Mouse (Mus musculus): ENCODE measurements around the gene Ptpn11. TPM values are rescaled to one million over a fixed set of nuclear protein-coding genes. Genes with fewer than 3 reads are reported as not detected.

Gene Ptpn11
- total RNA-seq, 2 experiments from 2014 or later: 175 to 181 TPM

- intact Hi-C loops (cut with DNase I): no loop called here
- DNase-seq (ENCODE audit: low spot score): no peak
Observed at GRCm38 (mm10) chr5:121142431-121143119, 48.6 kb downstream of the Ptpn11 start.

GRCm38 (mm10) chr5:121140276-121140675 is 50.9 kb downstream of the Ptpn11 start:
- peak; percentile 5 for DNase-seq (ENCODE audit: low spot score)
- intact Hi-C loops (cut with DNase I): no loop called here

DNA sequence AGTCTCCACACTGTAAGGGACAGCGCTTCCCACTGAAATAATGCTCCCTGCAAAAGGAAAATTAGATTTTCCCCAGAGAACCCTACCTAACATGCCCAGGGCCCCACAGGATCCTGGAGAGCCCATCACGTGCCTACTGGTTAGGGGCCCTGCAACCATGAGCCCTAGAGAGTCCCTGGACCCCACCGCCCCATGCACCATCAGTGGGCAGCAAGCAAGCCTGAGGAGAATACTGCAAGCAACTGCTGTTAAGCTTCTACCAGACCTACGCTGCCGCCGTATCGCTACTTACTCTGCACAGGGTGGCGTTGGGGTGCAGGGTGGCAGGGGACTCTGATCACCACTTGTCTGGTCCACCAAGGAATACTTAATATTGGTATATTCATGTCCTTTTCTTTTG is 54.1 kb downstream of the Ptpn11 start:
- intact Hi-C loops (cut with DNase I): loop anchor here (10.0 kb wide), 1 partner anchor 182 kb away; no protein-coding TSS in a partner anchor
- no peak for DNase-seq (ENCODE audit: low spot score)

GRCm38 (mm10) chr5:121131801-121132200 is 59.4 kb downstream of the Ptpn11 start:
- intact Hi-C loops (cut with DNase I): loop anchor here (10.0 kb wide), 1 partner anchor 177 kb away; no protein-coding TSS in a partner anchor

GRCm38 (mm10) chr5:121129254-121129653 is 61.9 kb downstream of the Ptpn11 start:
- no peak for DNase-seq (ENCODE audit: low spot score)
- intact Hi-C loops (cut with DNase I): no loop called here

More at GRCm38 (mm10) chr5:121131801-121132200, 59.4 kb downstream of the Ptpn11 start:
- DNase-seq (ENCODE audit: low spot score): no peak

DNA sequence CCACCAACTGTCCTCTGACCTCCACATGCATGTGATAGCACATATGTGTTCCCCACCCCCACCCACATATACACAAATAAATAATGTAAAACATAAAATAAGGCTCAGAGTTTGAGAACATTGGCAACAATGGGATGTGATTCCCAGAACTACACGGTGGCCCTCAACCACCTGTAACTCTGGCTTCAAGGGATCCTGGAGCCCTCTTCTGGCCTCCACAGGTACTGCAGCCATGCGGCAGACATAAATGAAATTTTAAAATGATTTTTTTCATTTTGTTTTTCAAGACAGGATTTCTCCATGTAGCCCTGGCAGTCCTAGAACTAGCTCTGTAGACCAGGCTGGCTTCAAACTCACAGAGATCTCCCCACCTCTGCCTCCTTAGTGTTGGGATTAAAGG is 65.1 kb downstream of the Ptpn11 start:
- intact Hi-C loops (cut with DNase I): no loop called here
- DNase-seq (ENCODE audit: low spot score): no peak

DNA sequence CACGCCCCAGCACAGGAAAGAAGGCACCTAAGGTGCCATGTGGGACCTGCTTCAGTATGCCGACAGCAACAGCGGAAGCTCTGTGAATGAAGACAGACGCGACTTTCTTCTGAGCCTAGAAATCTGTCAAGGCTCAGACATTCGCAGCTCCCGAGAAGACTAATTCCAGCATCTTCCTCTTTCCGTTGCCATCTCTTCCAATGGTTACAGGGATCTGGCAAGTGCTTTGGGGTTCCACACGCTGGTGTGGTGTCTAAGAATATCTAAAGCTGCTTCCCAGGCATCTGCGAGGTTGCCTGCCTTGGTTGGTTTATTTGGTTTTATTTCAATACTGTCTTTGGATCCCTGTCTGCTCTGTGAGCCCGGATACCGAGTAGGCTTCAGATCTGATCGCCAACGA is 65.6 kb downstream of the Ptpn11 start:
- DNase-seq (ENCODE audit: low spot score): no peak
- intact Hi-C loops (cut with DNase I): no loop called here

DNA sequence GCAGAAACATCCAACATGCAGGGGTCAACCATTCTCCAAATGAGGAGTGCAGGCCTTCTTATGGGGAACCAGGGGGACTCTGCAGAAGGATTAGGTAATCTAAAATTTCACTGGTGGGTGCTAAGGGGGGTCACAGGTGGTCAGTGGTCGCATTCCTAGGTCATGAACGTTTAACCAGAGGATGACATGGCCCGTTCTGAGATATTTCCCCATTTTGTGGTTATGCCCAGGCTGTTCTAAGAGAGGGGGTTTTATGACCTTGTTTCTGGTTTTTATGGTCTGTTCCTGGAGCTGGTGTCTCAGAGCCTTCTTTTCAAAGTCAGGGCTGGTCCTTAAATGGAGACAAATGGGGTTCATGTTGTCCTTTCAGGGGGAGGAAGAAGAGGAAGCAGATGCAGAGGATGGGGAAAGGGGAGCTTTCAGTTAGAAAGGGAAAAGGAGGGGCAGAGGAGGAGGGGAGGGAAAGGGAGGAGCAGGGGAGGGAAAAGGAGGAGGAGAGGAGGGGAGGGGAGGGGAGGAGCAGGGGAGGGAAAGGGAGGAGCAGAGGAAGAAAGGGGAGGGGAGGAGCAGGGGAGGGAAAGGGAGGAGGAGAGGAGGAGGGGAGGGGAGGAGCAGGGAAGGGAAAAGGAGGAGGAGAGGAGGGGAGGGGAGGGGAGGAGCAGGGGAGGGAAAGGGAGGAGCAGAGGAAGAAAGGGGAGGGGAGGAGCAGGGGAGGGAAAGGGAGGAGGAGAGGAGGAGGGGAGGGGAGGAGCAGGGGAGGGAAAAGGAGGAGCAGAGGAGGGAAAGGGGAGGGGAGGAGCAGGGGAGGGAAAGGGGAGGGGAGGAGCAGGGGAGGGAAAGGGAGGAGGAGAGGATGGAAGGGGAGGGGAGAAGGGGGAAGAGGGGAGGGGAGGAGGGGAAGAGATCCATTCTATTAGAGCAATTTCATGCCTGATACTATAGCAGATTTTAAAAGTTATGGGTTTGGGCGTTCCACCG is 66.7 kb downstream of the Ptpn11 start:
- intact Hi-C loops (cut with DNase I): no loop called here
- no peak for DNase-seq (ENCODE audit: low spot score)

GRCm38 (mm10) chr5:121123399-121123798 is 67.8 kb downstream of the Ptpn11 start:
- DNase-seq (ENCODE audit: low spot score): no peak
- intact Hi-C loops (cut with DNase I): no loop called here

DNA sequence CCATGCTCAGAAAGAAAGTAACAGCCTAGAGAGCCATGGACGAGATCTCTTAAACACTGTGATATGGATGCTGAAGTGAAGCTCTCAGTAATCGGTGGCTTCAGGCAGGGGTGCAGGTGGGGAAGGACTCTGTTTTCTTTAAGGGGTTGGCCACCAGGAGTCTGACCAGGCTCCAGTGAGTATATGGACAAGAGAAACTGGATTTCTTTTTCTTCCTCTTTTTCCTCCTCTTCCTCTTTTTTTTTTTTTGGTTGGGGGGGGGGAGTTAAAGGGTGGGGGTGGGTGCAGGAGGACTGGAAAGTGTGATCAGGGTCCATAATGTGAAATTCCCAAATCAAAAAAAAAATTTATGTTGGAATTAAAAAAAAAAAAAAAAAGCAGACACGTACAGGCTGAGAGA is 68.6 kb downstream of the Ptpn11 start:
- intact Hi-C loops (cut with DNase I): no loop called here
- DNase-seq (ENCODE audit: low spot score): no peak

GRCm38 (mm10) chr5:121122036-121122435 is 69.2 kb downstream of the Ptpn11 start:
- intact Hi-C loops (cut with DNase I): no loop called here
- DNase-seq (ENCODE audit: low spot score): no peak

DNA sequence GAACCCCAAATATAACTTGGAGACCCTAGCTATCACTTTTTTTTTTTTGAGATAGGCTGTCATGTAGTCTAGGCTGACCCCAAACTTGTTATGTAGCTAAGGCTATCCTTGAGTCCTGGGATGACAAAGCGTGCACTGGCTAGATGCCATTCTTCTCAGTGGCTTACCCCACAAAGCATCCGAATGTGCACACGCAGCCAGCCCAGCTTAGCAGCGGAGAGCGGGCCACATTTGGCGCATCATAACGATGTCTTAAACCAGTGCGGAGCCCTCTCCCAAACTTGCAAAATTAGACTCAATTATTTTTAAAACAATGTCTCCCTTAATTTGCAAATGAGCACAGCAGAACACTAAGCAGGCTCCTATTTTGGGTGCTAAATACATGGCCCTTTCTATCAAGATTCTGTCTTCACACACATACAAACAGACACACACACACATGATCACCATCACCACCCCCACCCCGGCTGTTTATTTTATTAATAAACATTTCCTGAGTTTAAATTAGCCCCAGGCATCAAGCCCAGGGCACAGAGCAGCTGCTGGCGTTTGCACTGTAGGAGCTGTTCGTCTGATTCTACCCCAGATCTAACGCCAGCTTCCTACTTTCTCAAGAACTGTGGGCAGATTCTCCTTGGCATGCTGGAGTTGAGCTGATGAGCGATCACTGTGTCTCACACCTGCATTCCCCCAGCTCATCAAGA is 71.7 kb downstream of the Ptpn11 start:
- intact Hi-C loops (cut with DNase I): no loop called here
- DNase-seq (ENCODE audit: low spot score): no peak

DNA sequence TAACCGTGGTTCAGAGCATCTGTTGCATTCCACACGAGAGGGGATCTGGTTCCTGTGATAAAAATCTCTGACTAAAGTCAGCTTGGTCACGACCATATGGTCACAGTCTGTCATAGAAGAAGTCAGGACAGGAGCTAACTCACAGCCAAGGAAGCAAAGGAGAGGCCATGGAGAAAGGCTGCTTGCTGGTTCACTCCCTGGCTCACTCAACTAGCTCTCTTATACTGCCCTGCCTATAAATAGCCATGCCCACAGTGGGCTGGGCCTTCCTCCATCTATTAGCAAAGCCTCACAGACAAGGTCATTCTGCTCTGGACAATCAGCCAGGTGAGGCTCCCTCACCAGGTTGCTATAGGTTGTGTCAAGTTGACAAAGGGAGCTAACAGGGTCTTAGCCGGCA is 72.9 kb downstream of the Ptpn11 start:
- DNase-seq (ENCODE audit: low spot score): no peak
- intact Hi-C loops (cut with DNase I): no loop called here

DNA sequence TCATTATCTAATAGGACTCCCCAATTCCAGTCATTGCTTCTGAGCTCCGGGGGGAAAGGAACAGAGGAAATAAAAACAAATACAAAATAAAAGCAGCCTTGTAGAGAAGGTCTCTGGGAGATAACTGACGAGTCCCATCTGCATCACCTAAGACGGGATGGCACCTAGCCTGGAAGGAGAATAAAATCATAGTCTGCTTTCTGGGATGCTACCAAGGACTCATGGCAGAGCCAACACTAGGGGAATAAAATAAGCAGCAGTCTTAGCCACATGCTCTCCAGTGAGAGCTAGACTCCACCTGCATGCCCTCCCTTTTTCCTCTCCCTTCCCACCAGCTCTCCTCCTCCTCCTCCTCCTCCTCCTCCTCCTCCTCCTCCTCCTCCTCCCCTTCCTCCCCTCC is 74.3 kb downstream of the Ptpn11 start:
- intact Hi-C loops (cut with DNase I): no loop called here
- DNase-seq (ENCODE audit: low spot score): no peak

DNA sequence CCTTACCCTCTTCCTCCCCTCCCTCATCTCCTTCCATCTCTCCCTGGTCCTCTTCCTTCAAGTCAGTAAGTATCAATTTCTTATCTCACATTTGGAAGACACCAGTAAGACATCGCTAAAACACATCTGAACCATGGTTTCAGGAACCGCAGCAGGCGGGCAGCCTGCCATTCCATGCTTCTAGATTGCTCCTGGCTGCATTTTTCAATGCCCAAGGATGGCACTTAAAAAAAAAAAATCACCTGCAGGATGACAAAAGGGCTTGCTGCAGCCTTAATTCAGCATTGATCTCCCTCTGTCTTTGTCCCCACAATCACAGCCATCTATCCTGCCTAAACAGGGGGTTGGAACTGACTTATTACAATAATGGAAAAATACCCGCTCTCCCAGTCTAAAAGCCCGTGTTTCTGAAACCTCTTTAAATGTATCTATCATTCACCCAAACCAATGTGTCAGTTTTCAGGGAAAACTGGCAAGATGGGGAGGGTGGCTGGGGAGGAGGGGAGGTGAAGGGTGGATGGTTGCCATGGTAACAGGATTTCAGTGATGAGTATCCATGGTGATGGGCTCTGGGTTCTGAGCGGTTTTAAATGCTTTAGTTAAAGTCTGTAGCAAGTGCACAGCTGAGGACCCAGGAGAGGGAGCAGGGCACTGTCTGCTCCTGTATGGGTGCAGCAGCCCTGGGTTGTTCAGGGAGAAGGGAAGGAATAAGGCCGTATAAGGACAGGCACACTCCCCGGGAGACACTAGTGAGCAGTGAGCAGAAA is 75.6 kb downstream of the Ptpn11 start:
- intact Hi-C loops (cut with DNase I): no loop called here
- DNase-seq (ENCODE audit: low spot score): no peak

DNA sequence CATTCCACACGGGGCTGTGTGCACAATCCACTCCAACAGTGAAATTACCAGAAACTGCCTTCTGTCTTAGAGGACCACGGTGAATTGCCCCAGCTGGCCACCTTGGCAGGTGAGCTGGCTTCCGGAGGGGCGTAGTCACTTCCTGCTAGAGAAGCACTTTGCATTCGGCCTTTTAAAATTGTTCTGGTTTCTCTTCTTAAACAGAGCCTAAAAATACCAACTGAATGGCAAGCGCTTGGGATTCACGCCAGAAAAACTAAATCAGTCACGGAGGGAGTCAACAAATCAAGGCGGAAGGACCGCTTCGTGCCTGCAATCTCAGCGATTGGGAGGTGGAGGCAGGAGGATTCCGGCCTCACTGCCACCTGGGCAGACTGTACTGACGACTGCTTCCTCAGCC is 77.0 kb downstream of the Ptpn11 start:
- intact Hi-C loops (cut with DNase I): no loop called here
- DNase-seq (ENCODE audit: low spot score): no peak

DNA sequence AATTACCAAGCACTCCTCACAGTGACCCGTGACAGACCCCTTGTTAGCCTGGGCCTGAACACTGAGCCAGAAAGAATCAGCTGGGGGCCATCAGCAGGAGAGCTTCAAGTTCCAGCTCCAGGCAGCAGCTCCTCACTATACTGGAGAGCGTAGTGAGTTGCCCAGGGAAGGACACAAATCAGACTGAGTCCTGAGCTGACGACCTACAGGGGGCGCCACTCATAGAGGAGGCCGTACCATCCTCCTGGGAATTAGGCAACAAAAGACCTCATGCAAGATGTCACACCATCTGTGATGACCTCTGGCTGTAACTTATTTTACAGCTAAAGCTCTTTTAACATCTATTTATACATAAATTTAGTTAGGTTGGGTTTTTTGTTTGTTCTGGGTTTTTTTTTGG is 78.8 kb downstream of the Ptpn11 start:
- intact Hi-C loops (cut with DNase I): no loop called here

GRCm38 (mm10) chr5:121111106-121111915 is 79.9 kb downstream of the Ptpn11 start:
- DNase-seq (ENCODE audit: low spot score): no peak
- intact Hi-C loops (cut with DNase I): no loop called here

More for the DNA sequence above, 78.8 kb downstream of the Ptpn11 start:
- DNase-seq (ENCODE audit: low spot score): no peak

DNA sequence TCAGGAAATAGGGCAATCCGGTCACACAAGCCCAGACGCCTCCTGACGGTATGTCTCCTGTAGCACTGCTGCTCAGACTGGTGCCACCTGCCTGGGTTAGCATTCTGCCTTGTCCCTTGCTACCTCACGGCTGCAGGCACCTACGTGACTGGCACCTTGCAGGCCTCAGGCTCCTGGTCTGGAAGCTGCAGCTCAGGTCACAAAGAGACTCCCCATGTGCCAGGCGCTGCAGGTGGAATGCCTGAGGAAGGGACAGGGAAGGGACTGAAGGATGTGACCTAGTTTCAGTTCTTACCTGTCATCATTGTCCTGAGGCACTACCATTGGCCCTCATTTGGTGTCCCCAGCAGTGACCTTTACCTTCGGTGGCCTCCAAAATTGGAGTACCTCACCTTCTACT is 82.0 kb downstream of the Ptpn11 start:
- no peak for DNase-seq (ENCODE audit: low spot score)
- intact Hi-C loops (cut with DNase I): no loop called here

Data from heart, postnatal 25 days (tissue).